Mouse (Mus musculus) MEL (cell line): ENCODE measurements around the gene Micall1. TPM values are rescaled to one million over a fixed set of nuclear protein-coding genes. Genes with fewer than 3 reads are reported as not detected.

Source experiments
- DNase-seq: peaks from one replicate; pipeline ENCODE4 v3.0.0; 2011; ENCODE audit warnings: low read depth, low spot score
- H3K27ac ChIP-seq: 2 replicates; pipeline ENCODE4 v1.5.1; 2012; ENCODE audit warnings: low read depth, mild to moderate bottlenecking, control low read depth, low read length, moderate library complexity; ENCODE audit not compliant: control insufficient read depth
- H3K27me3 ChIP-seq, 2 experiments: fragments of 150-350 bp in 1 of 2; sonication (generic) in 1 of 2; 2 replicates each; pipeline ENCODE4 v1.6.1; 2012; ENCODE audit warnings: low read length in 2 of 2, mild to moderate bottlenecking in 2 of 2, improper control_type of control experiment in 1 of 2, moderate library complexity in 1 of 2; ENCODE audit not compliant: insufficient read depth in 2 of 2, control insufficient read depth in 1 of 2
- H3K36me3 ChIP-seq, 2 experiments: 2 replicates each; pipeline ENCODE4 v1.6.1; 2012 to 2014; ENCODE audit warnings: low read length in 2 of 2, improper control_type of control experiment in 1 of 2, inconsistent platforms in 1 of 2, mild to moderate bottlenecking in 1 of 2; ENCODE audit not compliant: insufficient read depth in 2 of 2, control insufficient read depth in 1 of 2
- H3K4me1 ChIP-seq, 2 experiments: fragments of 150-350 bp in 1 of 2; sonication (generic) in 1 of 2; 2 replicates each; pipeline ENCODE4 v1.6.1; 2012; ENCODE audit warnings: low read length in 2 of 2, improper control_type of control experiment in 1 of 2, mild to moderate bottlenecking in 1 of 2; ENCODE audit not compliant: insufficient read depth in 2 of 2, control insufficient read depth in 1 of 2
- H3K4me3 ChIP-seq, 2 experiments: fragments of 150-350 bp in 1 of 2; sonication (generic) in 1 of 2; 2 replicates each; pipeline ENCODE4 v1.5.1; 2012; ENCODE audit warnings: low read depth in 2 of 2, low read length in 2 of 2, mild to moderate bottlenecking in 2 of 2, moderate library complexity in 2 of 2, control low read depth in 1 of 2, improper control_type of control experiment in 1 of 2; ENCODE audit not compliant: control insufficient read depth in 1 of 2, insufficient read depth in 1 of 2
- H3K79me2 ChIP-seq: 2 replicates; pipeline ENCODE4 v1.6.1; 2012; ENCODE audit warnings: mild to moderate bottlenecking, low read length, moderate library complexity; ENCODE audit not compliant: control insufficient read depth, poor library complexity, insufficient read depth
- H3K9ac ChIP-seq: 2 replicates; pipeline ENCODE4 v1.6.1; 2012; ENCODE audit warnings: low read depth, mild to moderate bottlenecking, control low read depth, low read length, moderate library complexity; ENCODE audit not compliant: control insufficient read depth, poor library complexity, severe bottlenecking
- H3K9me3 ChIP-seq: fragments of 150-350 bp; sonication (generic); replicated peaks from 2 replicates; pipeline ENCODE4 v1.6.1; 2012; ENCODE audit warnings: mild to moderate bottlenecking, low read length, improper control_type of control experiment, moderate library complexity; ENCODE audit not compliant: insufficient read depth
- BHLHE40 ChIP-seq: IDR thresholded peaks from 2 replicates; pipeline ENCODE4 v1.6.1; 2012; ENCODE audit warnings: low read depth, mild to moderate bottlenecking, inconsistent platforms, low read length, improper control_type of control experiment, borderline replicate concordance
- CHD2 ChIP-seq: IDR thresholded peaks from 2 replicates; pipeline ENCODE4 v1.6.1; 2011; ENCODE audit warnings: low read length, improper control_type of control experiment
- CTCF ChIP-seq, 3 experiments: IDR thresholded peaks in 2 of 3; conservative IDR thresholded peaks in 1 of 3; 2 replicates each; pipeline ENCODE4 v1.5.1; 2011 to 2012; ENCODE audit warnings: low read length in 3 of 3, low read depth in 2 of 3, mild to moderate bottlenecking in 2 of 3, improper control_type of control experiment in 1 of 3, inconsistent platforms in 1 of 3, mixed read lengths in 1 of 3, moderate library complexity in 1 of 3; ENCODE audit not compliant: control insufficient read depth in 1 of 3, insufficient read depth in 1 of 3, poor library complexity in 1 of 3, severe bottlenecking in 1 of 3
- EP300 ChIP-seq, 2 experiments: IDR thresholded peaks; 2 replicates each; pipeline ENCODE4 v1.6.1; 2011; ENCODE audit warnings: improper control_type of control experiment in 2 of 2, low read length in 2 of 2, low read depth in 1 of 2, mild to moderate bottlenecking in 1 of 2
- ETS1 ChIP-seq: IDR thresholded peaks from 2 replicates; pipeline ENCODE4 v1.6.1; 2012; ENCODE audit warnings: low read depth, mild to moderate bottlenecking, inconsistent platforms, low read length, improper control_type of control experiment, moderate library complexity
- GATA1 ChIP-seq: IDR thresholded peaks from 2 replicates; pipeline ENCODE4 v1.6.1; 2011; ENCODE audit warnings: low read depth, low read length, improper control_type of control experiment
- HCFC1 ChIP-seq: IDR thresholded peaks from 2 replicates; pipeline ENCODE4 v1.6.1; 2012; ENCODE audit warnings: low read depth, mild to moderate bottlenecking, inconsistent platforms, low read length, improper control_type of control experiment, moderate library complexity
- JUND ChIP-seq: IDR thresholded peaks from 2 replicates; pipeline ENCODE4 v1.6.1; 2011; ENCODE audit warnings: low read depth, mild to moderate bottlenecking, improper control_type of control experiment, low read length
- KAT2A ChIP-seq: conservative IDR thresholded peaks from 2 replicates; pipeline ENCODE4 v1.6.1; 2012; ENCODE audit warnings: low read depth, low read length, improper control_type of control experiment, inconsistent platforms
- MAFK ChIP-seq: IDR thresholded peaks from 2 replicates; pipeline ENCODE4 v1.6.1; 2011; ENCODE audit warnings: low read depth, mild to moderate bottlenecking, low read length, improper control_type of control experiment, borderline replicate concordance
- MAX ChIP-seq: IDR thresholded peaks from 2 replicates; pipeline ENCODE4 v1.6.1; 2011; ENCODE audit warnings: low read length, improper control_type of control experiment
- MEF2A ChIP-seq: IDR thresholded peaks from 2 replicates; pipeline ENCODE4 v1.6.1; 2014; ENCODE audit warnings: low read depth, mild to moderate bottlenecking, inconsistent platforms, low read length, improper control_type of control experiment; ENCODE audit not compliant: poor library complexity, insufficient replicate concordance, severe bottlenecking; ENCODE audit errors: extremely low read depth
- MXI1 ChIP-seq: IDR thresholded peaks from 2 replicates; pipeline ENCODE4 v1.6.1; 2011; ENCODE audit warnings: mild to moderate bottlenecking, low read depth, low read length, improper control_type of control experiment
- MYC ChIP-seq: IDR thresholded peaks from 2 replicates; pipeline ENCODE4 v1.6.1; 2011; ENCODE audit warnings: low read depth, mild to moderate bottlenecking, low read length, improper control_type of control experiment, moderate library complexity
- NELFE ChIP-seq: IDR thresholded peaks from 2 replicates; pipeline ENCODE4 v1.6.1; 2011; ENCODE audit warnings: low read depth, low read length, improper control_type of control experiment
- NRF1 ChIP-seq: IDR thresholded peaks from 2 replicates; pipeline ENCODE4 v1.6.1; 2014; ENCODE audit warnings: low read depth, mild to moderate bottlenecking, inconsistent platforms, low read length, improper control_type of control experiment, moderate library complexity; ENCODE audit not compliant: poor library complexity, insufficient read depth, severe bottlenecking
- POLR2A ChIP-seq, 2 experiments: IDR thresholded peaks; 2 replicates each; pipeline ENCODE4 v1.6.1; 2011 to 2012; ENCODE audit warnings: low read length in 2 of 2, mild to moderate bottlenecking in 2 of 2, control low read depth in 1 of 2, improper control_type of control experiment in 1 of 2, low read depth in 1 of 2, moderate library complexity in 1 of 2; ENCODE audit not compliant: control insufficient read depth in 1 of 2, insufficient read depth in 1 of 2, poor library complexity in 1 of 2
- POLR2AphosphoS2 ChIP-seq: IDR thresholded peaks from 2 replicates; pipeline ENCODE4 v1.6.1; 2011; ENCODE audit warnings: low read length, improper control_type of control experiment
- POLR2AphosphoS5 ChIP-seq: IDR thresholded peaks from 2 replicates; pipeline ENCODE4 v1.6.1; 2012; ENCODE audit warnings: low read depth, borderline replicate concordance, mild to moderate bottlenecking, inconsistent platforms, low read length, moderate library complexity, mixed read lengths
- SIN3A ChIP-seq: IDR thresholded peaks from 2 replicates; pipeline ENCODE4 v1.6.1; 2012; ENCODE audit warnings: low read length, improper control_type of control experiment, inconsistent platforms
- TAL1 ChIP-seq: IDR thresholded peaks from 2 replicates; pipeline ENCODE4 v1.6.1; 2012; ENCODE audit warnings: mild to moderate bottlenecking, inconsistent platforms, low read length, moderate library complexity, mixed read lengths
- TBP ChIP-seq: IDR thresholded peaks from 2 replicates; pipeline ENCODE4 v1.8.0; 2011; ENCODE audit warnings: low read depth, low read length, improper control_type of control experiment
- UBTF ChIP-seq: IDR thresholded peaks from 2 replicates; pipeline ENCODE4 v1.6.1; 2012; ENCODE audit warnings: low read depth, mild to moderate bottlenecking, inconsistent platforms, low read length, improper control_type of control experiment, moderate library complexity, borderline replicate concordance; ENCODE audit not compliant: insufficient read depth
- USF2 ChIP-seq, 2 experiments: IDR thresholded peaks; 2 replicates each; pipeline ENCODE4 v1.6.1; 2011 to 2012; ENCODE audit warnings: improper control_type of control experiment in 2 of 2, low read length in 2 of 2, borderline replicate concordance in 1 of 2, inconsistent platforms in 1 of 2, low read depth in 1 of 2, mild to moderate bottlenecking in 1 of 2; ENCODE audit not compliant: insufficient read depth in 1 of 2
- ZC3H11A ChIP-seq: IDR thresholded peaks from 2 replicates; pipeline ENCODE4 v1.6.1; 2012; ENCODE audit warnings: low read depth, mild to moderate bottlenecking, inconsistent platforms, low read length, improper control_type of control experiment
- polyA plus RNA-seq, 2 experiments: library from polyadenylated mRNA; stranded (reverse) in 1 of 2; unstranded in 1 of 2; fragments of >175 nt in 1 of 2; fragments of >200 nt in 1 of 2; gene quantifications; 2 replicates each; pipeline versions ENCODE4 v1.2.1 to v1.2.4; 2012; ENCODE audit warnings: low replicate concordance in 2 of 2, low read depth in 1 of 2; ENCODE audit not compliant: insufficient read length in 2 of 2, insufficient read depth in 1 of 2, missing spikeins in 1 of 2
- total RNA-seq: library from RNA; depleted of rRNA; stranded (reverse); fragments of 300-350 nt; gene quantifications from 2 replicates; pipeline ENCODE4 v1.2.3, GENCODE M21; 2012

The Micall1 gene
- total and polyA plus RNA-seq, 3 experiments, result 4.8 to 13.5 TPM; not detected in 1

DNA sequence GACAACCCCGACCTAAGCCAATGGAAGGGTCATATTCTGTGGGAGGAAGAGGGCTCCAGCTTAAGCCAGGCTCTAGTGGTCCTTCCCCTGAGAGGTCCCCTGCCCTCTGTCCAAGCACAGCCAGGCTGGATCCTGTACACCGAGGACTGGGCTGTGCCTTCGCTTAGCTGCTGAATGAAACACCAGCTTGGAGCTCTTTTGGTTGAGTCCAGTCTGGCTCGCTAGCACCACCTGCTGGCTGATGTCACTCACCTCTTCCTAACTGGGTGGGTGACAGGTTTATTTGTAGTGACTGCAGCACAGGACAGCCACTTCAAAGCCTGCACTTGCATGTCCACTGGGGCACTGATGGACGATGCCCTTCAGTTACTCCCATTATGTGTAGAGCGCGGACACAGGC, 39.8 kb downstream of the Micall1 start (continued):
- TF ChIP-seq UBTF (no peak), MXI1 (no peak), POLR2AphosphoS5 (no peak), HCFC1 (no peak), BHLHE40 (no peak), NELFE (no peak), CTCF (IDR thresholded peaks at IDR 0.05 in 2 of 3, conservative IDR thresholded peaks at IDR 0.05 in 1 of 3; ENCODE audit: control insufficient read depth in 1 of 3, insufficient read depth in 1 of 3, low read depth in 2 of 3, low read length in 3 of 3, poor library complexity in 1 of 3, severe bottlenecking in 1 of 3) (peak; percentile 70 to 85 (median 81)), MAX (no peak)

DNA sequence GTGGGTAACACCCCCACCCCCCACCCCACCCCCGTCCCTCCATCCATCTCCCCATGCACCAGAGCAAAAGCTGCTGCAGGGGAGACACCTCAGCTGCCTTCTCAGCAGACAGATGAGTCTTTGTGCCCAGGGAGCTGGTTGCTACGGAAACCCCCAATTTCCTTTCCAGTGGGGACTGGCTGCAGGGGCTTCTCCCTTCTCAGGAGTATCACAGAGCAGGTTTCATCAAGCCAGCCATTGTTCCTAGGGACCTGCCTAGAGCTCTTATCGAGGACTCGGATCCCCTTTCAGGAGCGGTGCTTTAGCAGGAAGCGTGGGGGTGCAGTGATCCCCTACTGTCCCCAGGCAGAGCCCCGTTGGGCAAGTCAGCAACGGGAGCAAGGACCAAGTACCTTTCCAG, 43.2 kb downstream of the Micall1 start:
- H3K4me3 ChIP-seq, result no peak overlapping the region
- no peak overlapping the region for H3K9ac ChIP-seq
- DNase-seq, result no peak
- H3K9me3 ChIP-seq, result no peaks in the 10 kb centered on the region
- TF ChIP-seq NELFE (no peak), TBP (no peak), POLR2AphosphoS2 (no peak)
- no peaks in the 10 kb centered on the region for H3K4me1 ChIP-seq
- no peaks in the 10 kb centered on the region for H3K79me2 ChIP-seq
- H3K27me3 ChIP-seq, result no peaks in the 10 kb centered on the region; a peak in 1 of 4 replicates
- H3K27ac ChIP-seq, result no peak overlapping the region
- H3K36me3 ChIP-seq, result peaks cover 0 to 2% of the 10 kb centered on the region in 2 experiments; a peak in 1 of 4 replicates

GRCm38 (mm10) chr15:79152709-79153108, 44.0 kb downstream of the Micall1 start:
- TF ChIP-seq ZC3H11A (no peak), USF2 (IDR thresholded peaks at IDR 0.05; ENCODE audit: borderline replicate concordance in 1 of 2, insufficient read depth in 1 of 2, low read depth in 1 of 2, low read length in 2 of 2) (no peak), MAFK (no peak), NRF1 (no peak), POLR2A (IDR thresholded peaks at IDR 0.05; ENCODE audit: control insufficient read depth in 1 of 2, insufficient read depth in 1 of 2, low read depth in 1 of 2, low read length in 2 of 2, poor library complexity in 1 of 2) (no peak), GATA1 (no peak), EP300 (IDR thresholded peaks at IDR 0.05; ENCODE audit: low read depth in 1 of 2, low read length in 2 of 2) (no peak), MEF2A (no peak), CHD2 (no peak), POLR2AphosphoS2 (no peak), MYC (no peak), MXI1 (no peak), KAT2A (no peak), TAL1 (no peak), SIN3A (no peak), ETS1 (no peak), JUND (no peak)
- Histone ChIP-seq H3K27me3 (no peaks in the 10 kb centered on the region; a peak in 1 of 4 replicates), H3K79me2 (no peaks in the 10 kb centered on the region), H3K4me3 (no peak overlapping the region), H3K4me1 (no peaks in the 10 kb centered on the region), H3K36me3 (peaks cover 0 to 2% of the 10 kb centered on the region in 2 experiments; a peak in 1 of 4 replicates), H3K27ac (no peak overlapping the region), H3K9ac (no peak overlapping the region), H3K9me3 (no peaks in the 10 kb centered on the region)
- no peak for DNase-seq
